In genomic region chr1:171249913-171250600, GRCm38 (mm10) we compare ENCODE assay signal across 7 mouse cellular contexts. TPM values are rescaled to one million over a fixed set of nuclear protein-coding genes. Genes with fewer than 3 reads are reported as not detected.
DNase-seq lines count a peak whose midpoint lies in the region; ATAC-seq and TF ChIP-seq lines count a peak whose summit lies in the region.

Adamts4 (plus strand) TSS chr1:171250421.

- TF ChIP-seq POLR2A in CH12.LX (IDR thresholded peaks at IDR 0.05; ENCODE audit: low read depth, low read length), result 0 out of 2 replicates have a peak, but pooled peaks have one; percentile 20
- TF ChIP-seq POLR2A in olfactory bulb, adult 2 months (IDR thresholded peaks at IDR 0.05; ENCODE audit: insufficient read depth, low read depth, low read length), result no peak

- WGBS in forebrain, embryonic 13.5 days, result 18% methylated on average over 5 of the region's 5 CpGs
- 7% methylated on average over 5 of the region's 5 CpGs for WGBS in hindbrain, embryonic 13.5 days
- WGBS in limb, embryonic 11.5 days, result 21% methylated on average over 5 of the region's 5 CpGs
- WGBS in olfactory bulb, adult 2 months, result 5% methylated on average over 5 of the region's 5 CpGs

- peaks cover 1 to 6% of the 10 kb centered on the region in 2 experiments for H3K36me3 ChIP-seq in CH12.LX (replicated peaks in 1 of 2; ENCODE audit: control insufficient read depth in 1 of 2, insufficient read depth in 1 of 2, low read length in 1 of 2)
- peaks cover 5% of the 10 kb centered on the region for H3K36me3 ChIP-seq in forebrain, embryonic 13.5 days (ENCODE audit: poor library complexity, severe bottlenecking)
- H3K36me3 ChIP-seq in hindbrain, embryonic 13.5 days, result peaks cover 3% of the 10 kb centered on the region; the same call in 1 of the 2 replicates
- peaks cover 4% of the 10 kb centered on the region for H3K36me3 ChIP-seq in limb, embryonic 11.5 days (ENCODE audit: control insufficient read depth, insufficient read depth, low read length)

- no peak for TF ChIP-seq EP300 in CH12.LX (IDR thresholded peaks at IDR 0.05; ENCODE audit: low read length)

- H3K9me3 ChIP-seq in CH12.LX (replicated peaks; ENCODE audit: low read length), result peaks cover 3% of the 10 kb centered on the region
- H3K9me3 ChIP-seq in forebrain, embryonic 13.5 days (replicated peaks), result no peaks in the 10 kb centered on the region
- no peaks in the 10 kb centered on the region for H3K9me3 ChIP-seq in hindbrain, embryonic 13.5 days
- no peaks in the 10 kb centered on the region for H3K9me3 ChIP-seq in limb, embryonic 11.5 days (ENCODE audit: control insufficient read depth, low read length)

- TF ChIP-seq CTCF in CH12.LX (conservative IDR thresholded peaks at IDR 0.05 in 1 of 2, IDR thresholded peaks at IDR 0.05 in 1 of 2; ENCODE audit: low read depth in 2 of 2, low read length in 2 of 2), result no peak
- TF ChIP-seq CTCF in olfactory bulb, adult 2 months (IDR thresholded peaks at IDR 0.05; ENCODE audit: insufficient read depth, low read depth, low read length), result no peak

- peak within 1 kb of the TSS; percentile 21 for H3K4me2 ChIP-seq in CH12.LX (ENCODE audit: insufficient read depth, low read depth, poor library complexity, severe bottlenecking)
- H3K4me2 ChIP-seq in forebrain, embryonic 13.5 days, result peak within 1 kb of the TSS; percentile 59
- peak within 1 kb of the TSS; percentile 52 for H3K4me2 ChIP-seq in hindbrain, embryonic 13.5 days
- H3K4me2 ChIP-seq in limb, embryonic 11.5 days (ENCODE audit: low read depth, severe bottlenecking), result peak within 1 kb of the TSS; percentile 66

- peaks cover 20% of the 10 kb centered on the region for H3K27me3 ChIP-seq in CH12.LX (replicated peaks)
- no peaks in the 10 kb centered on the region for H3K27me3 ChIP-seq in forebrain, embryonic 13.5 days
- H3K27me3 ChIP-seq in hindbrain, embryonic 13.5 days, result no peaks in the 10 kb centered on the region
- no peaks in the 10 kb centered on the region for H3K27me3 ChIP-seq in limb, embryonic 11.5 days (ENCODE audit: control insufficient read depth, insufficient read depth, low read length)

- in situ Hi-C loops in CH12.LX (cut with MboI; ENCODE audit: low pct_ligation_motif_present, low pct_unique_long_range_greater_than_20kb, low sequenced_read_pairs), result loop anchor here (5.0 kb wide), 1 partner anchor 33 kb away; no protein-coding TSS in a partner anchor

- H3K4me1 ChIP-seq in CH12.LX (ENCODE audit: control insufficient read depth in 1 of 2, insufficient read depth in 2 of 2), result peaks cover 17 to 44% of the 10 kb centered on the region in 2 experiments
- peaks cover 61% of the 10 kb centered on the region for H3K4me1 ChIP-seq in forebrain, embryonic 13.5 days
- peaks cover 61% of the 10 kb centered on the region for H3K4me1 ChIP-seq in hindbrain, embryonic 13.5 days (replicated peaks)
- peaks cover 35% of the 10 kb centered on the region for H3K4me1 ChIP-seq in limb, embryonic 11.5 days (ENCODE audit: control insufficient read depth, insufficient read depth, low read length)
- peaks cover 43% of the 10 kb centered on the region for H3K4me1 ChIP-seq in olfactory bulb, adult 2 months (ENCODE audit: control insufficient read depth, insufficient read depth, low read length)

- dilution Hi-C loops in CH12.LX (cut with MboI; ENCODE audit: extremely low pct_ligation_motif_present, extremely low pct_unique_long_range_greater_than_20kb, low sequenced_read_pairs), result no loop called here

- peaks cover 16% of the 10 kb centered on the region for H3K79me2 ChIP-seq in CH12.LX (replicated peaks; ENCODE audit: control insufficient read depth, extremely low read depth, insufficient read depth, poor library complexity, severe bottlenecking)

- no peak within 1 kb of the TSS for H3K4me3 ChIP-seq in CH12.LX (replicated peaks in 1 of 3; ENCODE audit: low read depth in 2 of 3, low read length in 2 of 3, poor library complexity in 1 of 3)
- peak within 1 kb of the TSS; percentile 33 for H3K4me3 ChIP-seq in forebrain, embryonic 13.5 days
- H3K4me3 ChIP-seq in hindbrain, embryonic 13.5 days, result peak within 1 kb of the TSS; percentile 31
- peak within 1 kb of the TSS; percentile 24 for H3K4me3 ChIP-seq in limb, embryonic 11.5 days (ENCODE audit: low read depth, low read length)
- peak within 1 kb of the TSS; percentile 3 for H3K4me3 ChIP-seq in olfactory bulb, adult 2 months (ENCODE audit: insufficient read depth, low read depth, low read length)

- H3K27ac ChIP-seq in CH12.LX (ENCODE audit: insufficient read depth, low read depth), result no peak within 1 kb of the TSS
- H3K27ac ChIP-seq in forebrain, embryonic 13.5 days, result peak within 1 kb of the TSS; percentile 78
- peak within 1 kb of the TSS; percentile 60 for H3K27ac ChIP-seq in hindbrain, embryonic 13.5 days
- H3K27ac ChIP-seq in limb, embryonic 11.5 days (replicated peaks; ENCODE audit: low read depth, low read length), result peak within 1 kb of the TSS; percentile 83
- H3K27ac ChIP-seq in olfactory bulb, adult 2 months (ENCODE audit: insufficient read depth, low read depth, low read length), result no peak within 1 kb of the TSS

- no peak within 1 kb of the TSS for H3K9ac ChIP-seq in CH12.LX (ENCODE audit: insufficient read depth, low read depth)
- H3K9ac ChIP-seq in forebrain, embryonic 13.5 days, result peak within 1 kb of the TSS; percentile 56
- peak within 1 kb of the TSS; percentile 65 for H3K9ac ChIP-seq in hindbrain, embryonic 13.5 days
- H3K9ac ChIP-seq in limb, embryonic 11.5 days (ENCODE audit: low read length), result peak within 1 kb of the TSS; percentile 1

- no peak for TF ChIP-seq RAD21 in CH12.LX (IDR thresholded peaks at IDR 0.05; ENCODE audit: low read depth, low read length)

- DNase-seq in 3T3-L1 (ENCODE audit: low read depth, low spot score), result peak; percentile 94
- no peak for DNase-seq in CH12.LX (ENCODE audit: extremely low read depth)
- DNase-seq in limb, embryonic 11.5 days (ENCODE audit: low spot score), result peak; percentile 70
- no peak for DNase-seq in ovary, adult 18-20 months (ENCODE audit: low spot score)

- ATAC-seq in forebrain, embryonic 13.5 days, result 0 out of 2 replicates have a peak, but pooled peaks have one; percentile 25
- ATAC-seq in hindbrain, embryonic 13.5 days (ENCODE audit: low FRiP score), result no peak
- ATAC-seq in limb, embryonic 11.5 days (ENCODE audit: insufficient number of reproducible peaks, low FRiP score, low TSS enrichment, low read depth), result no peak

TF ChIP-seq in CH12.LX, 34 proteins besides CTCF, POLR2A, EP300 and RAD21:
- no peak for TF ChIP-seq SIN3A (IDR thresholded peaks at IDR 0.05; ENCODE audit: low read length)
- no peak for TF ChIP-seq NRF1 (IDR thresholded peaks at IDR 0.05; ENCODE audit: low read depth, low read length)
- TF ChIP-seq MAX (IDR thresholded peaks at IDR 0.05; ENCODE audit: low read length), result no peak
- peak; percentile 63 for TF ChIP-seq ZNF384 (IDR thresholded peaks at IDR 0.05; ENCODE audit: low read depth, low read length)
- TF ChIP-seq ELF1 (IDR thresholded peaks at IDR 0.05; ENCODE audit: low read depth, low read length), result peak; percentile 27; the same call in 1 of the 2 replicates
- no peak for TF ChIP-seq MXI1 (IDR thresholded peaks at IDR 0.05; ENCODE audit: low read depth, low read length)
- TF ChIP-seq SMC3 (IDR thresholded peaks at IDR 0.05; ENCODE audit: low read depth, low read length), result no peak
- no peak for TF ChIP-seq USF1 (IDR thresholded peaks at IDR 0.05; ENCODE audit: low read depth, low read length)

RNA-seq across cellular contexts. Expression of gene Adamts4, which starts in this region (rescaled TPM):
- 0.13 and 0.25 TPM in 2 replicates for total RNA-seq in CH12.LX (2012; rRNA removed)
- total RNA-seq in CH12.LX (2014; rRNA removed), result 0.04 and 0.08 TPM in 2 replicates
- polyA plus RNA-seq in CH12.LX (2012; ENCODE audit: insufficient read length, low read depth), result 0.09 and 0.19 TPM in 2 replicates
- 6.9 and 7.3 TPM in 2 replicates for polyA plus RNA-seq in forebrain, embryonic 13.5 days (2015; fragmentation: Nextera tagmentation; extraction: Ambion mirVana)
- polyA plus RNA-seq in hindbrain, embryonic 13.5 days (2015; fragmentation: Nextera tagmentation; extraction: Ambion mirVana), result 4.9 and 5.0 TPM in 2 replicates
- polyA plus RNA-seq in limb, embryonic 11.5 days (2014; fragmentation: Nextera tagmentation; extraction: Ambion mirVana), result 5.5 and 5.6 TPM in 2 replicates
- polyA plus RNA-seq in olfactory bulb, adult 2 months (2012; ENCODE audit: insufficient read depth, insufficient read length, low replicate concordance, missing spikeins), result not detected in 2 replicates

Comparison
In these comparisons a context has a peak if more than half of its experiments do, and no peak if none do; other contexts are left out.
1. DNase-seq: peak in 3T3-L1 (single experiment) and limb, embryonic 11.5 days (single experiment); none in CH12.LX (single experiment) and ovary, adult 18-20 months (single experiment).
2. H3K27ac ChIP-seq: peak in forebrain, embryonic 13.5 days (single experiment), hindbrain, embryonic 13.5 days (single experiment) and limb, embryonic 11.5 days (single experiment); none in CH12.LX (single experiment) and olfactory bulb, adult 2 months (single experiment).
3. H3K4me3 ChIP-seq: peak in forebrain, embryonic 13.5 days (single experiment), hindbrain, embryonic 13.5 days (single experiment), limb, embryonic 11.5 days (single experiment) and olfactory bulb, adult 2 months (single experiment); none in CH12.LX (0 of 3).
4. Peak in every context shown above with its lines, with median percentiles within 50 percentile points of each other: H3K4me2 ChIP-seq.